Mouse (Mus musculus): ENCODE results near the gene Mtf1.

- TF ChIP-seq ZC3H11A (IDR thresholded peaks at IDR 0.05; ENCODE audit: borderline replicate concordance, low read depth, low read length) (no peak), MAFK (IDR thresholded peaks at IDR 0.05; ENCODE audit: insufficient read depth, low read depth, low read length) (no peak), ZNF384 (IDR thresholded peaks at IDR 0.05; ENCODE audit: low read depth, low read length) (no peak)
These were observed 27.9 kb upstream of the Mtf1 start for GRCm38 (mm10) chr4:124773995-124774394.

Measured in ES-E14 (cell line).